Mouse (Mus musculus) left cerebral cortex, adult 8-10 months (tissue): Measurements from ENCODE around the gene Zc3hc1. TPM values are rescaled to one million over a fixed set of nuclear protein-coding genes. Genes with fewer than 3 reads are reported as not detected.
"Not testable (repeated sequence)": the region's sequence is repeated elsewhere in the genome, so short reads cannot be mapped to it uniquely, and the experiment has no call there.

Experiments
- DNase-seq, 2 experiments: peaks; one replicate each; pipeline ENCODE4 v3.0.0; 2022; ENCODE audit warnings: low spot score in 2 of 2
- total RNA-seq, 4 experiments: library from RNA; stranded (reverse); gene quantifications; 2 replicates each; pipeline ENCODE4 v1.2.4; 2022

The Zc3hc1 gene
- total RNA-seq, result 10 to 100 TPM; 25.5 to 30.3 (median 26.7) TPM

DNA sequence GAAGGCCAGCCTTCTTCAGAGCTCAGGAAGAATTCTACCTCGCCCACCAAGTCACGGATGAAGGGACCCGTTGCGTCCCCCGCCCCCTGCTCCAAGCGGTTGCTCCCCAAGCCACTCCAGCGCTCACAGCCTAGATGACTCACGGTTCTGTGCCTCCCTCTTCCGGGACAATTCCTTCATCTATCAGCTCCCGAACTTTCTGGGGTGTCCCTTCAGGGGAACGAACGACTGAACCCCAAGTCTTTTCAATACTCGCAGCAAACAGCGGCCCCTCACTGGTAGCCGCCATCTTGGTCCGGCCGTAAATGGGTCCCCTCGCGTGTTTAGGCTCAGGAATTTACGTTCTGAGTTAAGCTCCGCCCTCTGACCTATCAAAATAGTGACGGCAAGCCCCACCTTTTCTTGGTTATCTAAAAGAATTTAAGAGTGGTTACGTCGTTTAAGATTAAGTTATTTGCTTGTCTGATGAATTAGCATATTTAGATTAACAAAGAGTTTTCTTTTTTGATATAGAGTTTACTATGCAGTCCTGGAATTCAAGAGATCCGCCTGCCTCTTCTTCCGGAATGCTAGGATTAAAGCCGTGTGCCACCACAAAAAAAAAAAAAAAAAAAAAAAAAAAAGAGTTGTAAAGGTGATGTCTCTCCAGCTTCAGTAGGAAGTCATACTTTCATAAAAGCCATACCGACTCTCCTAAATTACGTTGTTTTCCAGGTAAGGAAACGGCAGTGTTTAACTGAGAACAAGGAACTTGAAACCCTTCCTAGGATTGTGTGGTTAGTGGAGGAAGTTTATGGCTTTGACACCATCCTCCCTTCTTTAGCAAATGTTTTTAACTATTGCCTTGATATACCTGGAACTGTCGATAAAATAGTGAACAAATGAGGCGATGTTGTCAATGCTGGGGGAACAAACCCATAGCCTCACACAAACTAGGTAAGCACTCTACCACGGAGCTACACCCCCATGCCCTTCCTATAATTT lies at the start of gene Zc3hc1:
Zc3hc1 (minus strand) TSS at position 315 of the 984 bp plus-strand sequence.
- peak; percentile 67 to 68 for DNase-seq

DNA sequence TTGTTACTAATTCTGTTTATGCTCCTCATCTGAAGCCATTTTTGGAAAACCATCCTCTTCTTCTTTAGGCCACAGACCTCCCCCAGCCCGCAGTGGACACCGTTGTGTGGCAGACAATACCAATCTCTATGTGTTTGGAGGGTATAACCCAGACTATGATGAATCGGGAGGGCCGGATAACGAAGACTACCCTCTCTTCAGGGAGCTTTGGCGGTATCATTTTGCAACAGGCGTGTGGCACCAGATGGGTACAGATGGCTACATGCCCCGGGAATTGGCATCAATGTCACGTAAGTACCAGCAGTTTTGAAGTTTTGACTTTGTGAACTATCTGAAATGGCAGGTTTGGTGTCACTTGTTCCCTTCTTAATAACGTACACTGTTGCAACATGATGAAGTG lies 48.7 kb upstream of the Zc3hc1 start:
- DNase-seq, result no peak

DNA sequence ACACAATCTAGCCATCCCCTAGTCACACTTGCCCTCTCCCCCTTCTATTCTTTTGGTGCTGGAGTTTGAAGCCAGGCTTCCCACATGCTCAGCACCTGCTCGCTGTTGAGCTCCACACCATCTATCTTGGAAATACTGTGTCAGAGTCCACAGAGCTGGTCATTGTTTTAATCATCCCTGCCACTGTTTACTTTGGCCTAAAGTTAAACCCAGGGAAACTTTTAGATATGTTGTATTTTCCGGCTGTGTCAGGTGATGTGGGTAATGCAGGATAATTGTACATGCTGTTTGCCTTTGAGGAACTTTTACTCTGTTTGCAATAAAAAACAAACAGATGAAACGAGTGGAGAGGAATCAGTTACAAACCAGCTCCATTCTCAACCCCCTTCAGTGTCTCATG lies 46.2 kb upstream of the Zc3hc1 start:
- no peak for DNase-seq

DNA sequence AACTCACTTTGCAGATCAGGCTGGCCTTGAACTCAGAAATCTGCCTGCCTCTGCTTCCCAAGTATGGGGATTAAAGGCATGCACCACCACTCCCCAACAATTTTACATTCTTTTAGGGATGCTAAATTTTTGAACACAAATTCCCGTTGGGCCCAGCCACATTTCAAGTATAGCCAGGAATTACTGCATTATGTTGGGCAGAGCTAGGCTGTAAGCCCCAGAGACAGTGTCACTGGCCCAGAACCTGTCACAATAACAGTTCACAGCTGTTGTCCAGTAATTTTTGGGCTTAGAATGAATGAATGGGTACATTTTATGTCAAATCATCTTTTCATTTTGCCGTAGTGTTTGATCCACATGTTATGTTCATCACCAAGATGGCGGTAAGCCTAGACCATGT lies 45.6 kb upstream of the Zc3hc1 start:
- no peak for DNase-seq

DNA sequence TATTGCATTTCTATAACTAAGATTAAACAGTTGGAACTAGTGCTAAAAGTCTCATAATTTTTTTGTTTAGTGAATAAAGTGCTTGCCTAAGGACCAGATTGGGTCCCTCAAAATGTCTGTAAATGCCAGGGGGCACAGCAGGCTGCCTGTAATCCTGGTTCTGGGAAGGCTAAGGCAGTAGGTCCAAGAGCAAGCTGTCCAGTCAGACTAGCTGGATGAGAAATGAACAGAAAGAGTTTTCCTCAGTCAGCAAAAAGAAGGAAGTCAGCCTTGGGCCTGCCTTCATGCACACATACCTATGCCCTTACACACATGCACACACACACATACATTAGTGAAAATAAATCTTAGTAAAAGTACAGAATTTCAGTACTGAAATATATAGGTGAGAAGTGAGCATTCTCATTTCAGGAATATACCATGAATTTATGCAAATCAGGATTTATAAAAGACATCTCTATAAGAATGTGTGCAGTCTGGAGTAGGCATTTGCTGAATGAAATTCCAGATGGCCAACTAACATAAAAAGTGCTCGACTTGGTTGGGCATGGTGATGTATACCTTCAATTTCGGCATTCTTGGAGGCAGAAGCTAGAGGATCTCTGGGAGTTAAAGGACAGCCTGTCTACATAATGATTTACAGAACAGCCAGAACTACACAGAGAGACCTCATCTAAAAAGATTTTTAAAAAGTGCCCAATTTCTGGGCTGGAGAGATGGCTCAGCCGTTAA lies 41.8 kb upstream of the Zc3hc1 start:
- no peak for DNase-seq

DNA sequence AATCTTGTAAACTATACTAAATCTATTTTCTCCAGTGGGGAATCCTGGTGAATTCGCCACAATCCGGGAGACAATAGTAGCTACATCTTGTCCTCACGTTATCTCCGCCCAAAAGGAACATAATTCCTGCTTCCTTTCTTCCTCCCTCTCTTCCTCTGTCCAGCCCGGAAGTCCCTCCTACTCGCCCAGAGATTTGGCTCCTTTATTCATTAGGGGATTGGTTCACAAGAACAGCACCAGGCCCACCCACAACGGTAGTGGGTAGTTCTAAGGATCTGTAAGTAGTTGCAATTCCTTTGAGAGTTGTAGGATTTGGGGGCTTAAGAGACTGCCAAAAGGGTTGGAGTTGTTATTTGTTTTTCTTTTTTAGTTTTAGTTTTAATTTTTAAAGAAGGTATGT lies 26.0 kb upstream of the Zc3hc1 start:
- DNase-seq, result no peak

DNA sequence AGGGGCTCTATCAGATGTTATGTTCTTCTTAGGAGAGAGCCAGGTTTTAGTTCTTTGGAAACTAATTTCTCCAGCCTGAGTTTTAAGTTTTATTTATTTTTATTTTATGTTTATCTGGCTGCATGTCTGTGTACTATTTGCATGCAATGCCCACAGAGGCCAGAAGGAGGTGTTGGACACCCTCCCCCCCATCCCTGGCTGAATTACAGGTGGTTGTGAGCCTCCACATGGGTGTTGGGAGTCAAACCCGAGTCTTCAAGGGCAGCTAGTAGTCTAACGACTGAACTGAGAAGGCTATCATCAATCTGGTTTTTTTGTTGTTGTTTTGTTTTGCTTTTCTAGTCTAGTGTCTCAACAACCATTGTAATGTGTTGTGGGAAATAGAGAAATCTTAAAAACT lies 25.3 kb upstream of the Zc3hc1 start:
- DNase-seq, result no peak

DNA sequence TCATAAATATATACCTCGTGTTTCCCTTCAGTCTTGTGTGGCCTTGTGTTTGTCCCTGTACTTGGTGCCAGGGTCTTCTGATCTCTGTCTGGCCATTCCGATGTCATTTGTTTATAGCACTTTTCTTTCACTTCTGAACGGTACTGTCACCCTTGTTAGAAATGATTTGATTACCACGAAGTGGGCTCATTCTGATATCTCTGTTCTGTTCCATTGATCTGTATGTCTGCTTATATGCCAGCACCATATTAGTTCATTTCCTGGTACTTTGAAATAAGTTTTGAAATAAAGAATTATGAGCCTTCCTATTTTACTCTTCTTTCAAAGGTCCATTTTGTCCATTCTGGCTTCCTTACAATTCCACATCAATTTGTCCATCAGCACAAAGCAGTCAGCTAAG lies 20.5 kb upstream of the Zc3hc1 start:
- DNase-seq, result no peak

DNA sequence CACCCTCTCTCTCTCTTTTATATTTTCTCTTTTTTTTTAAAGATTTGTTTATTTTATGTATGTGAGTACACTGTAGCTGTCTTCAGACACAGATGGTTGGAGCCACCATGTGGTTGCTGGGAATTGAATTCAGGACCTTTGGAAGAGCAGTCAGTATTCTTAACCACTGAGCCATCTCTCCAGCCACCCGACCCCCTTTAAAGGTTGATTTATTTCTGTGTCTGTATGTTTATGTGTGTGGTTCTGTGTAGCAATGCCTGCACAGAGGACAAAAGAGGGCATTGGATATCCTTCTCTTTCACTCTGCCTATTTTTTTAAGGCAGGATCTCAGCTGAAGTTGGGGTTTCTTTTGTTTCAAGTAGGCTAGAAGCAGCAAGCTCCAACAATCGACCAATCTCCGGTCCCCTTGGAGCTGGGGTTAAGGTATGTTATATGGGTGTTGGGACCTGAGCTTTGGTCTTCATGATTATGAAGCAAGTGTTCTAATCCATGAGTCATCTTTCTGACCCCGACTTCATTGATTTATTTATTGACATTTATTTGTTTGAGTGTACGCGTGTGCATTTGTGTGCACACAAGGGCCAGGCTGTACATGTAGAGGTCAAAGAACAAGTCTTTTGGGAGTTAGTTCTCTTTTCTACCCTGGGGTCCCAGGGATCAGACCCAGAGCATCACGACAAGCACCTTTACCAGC lies 18.7 kb upstream of the Zc3hc1 start:
- DNase-seq, result no peak

DNA sequence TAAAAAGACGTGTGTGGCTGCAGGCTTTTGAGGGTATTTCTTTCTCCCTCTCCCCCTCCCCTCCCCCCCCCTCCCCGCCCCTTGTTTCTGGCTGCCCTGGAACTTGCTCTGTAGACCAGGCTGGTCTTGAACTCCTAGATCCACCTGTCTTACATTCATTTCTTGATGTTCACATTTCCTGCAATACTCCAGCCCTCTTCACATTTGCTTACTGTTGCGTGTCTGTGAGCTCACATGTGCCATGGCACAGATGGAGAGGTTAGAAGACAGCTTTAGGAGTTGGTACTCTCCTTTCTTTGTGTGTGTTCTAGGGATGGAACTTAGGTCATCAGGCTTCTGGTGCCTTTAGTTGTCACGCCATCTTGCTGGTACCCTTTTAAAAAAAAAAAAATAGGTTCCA lies 17.4 kb upstream of the Zc3hc1 start:
- DNase-seq, result no peak

DNA sequence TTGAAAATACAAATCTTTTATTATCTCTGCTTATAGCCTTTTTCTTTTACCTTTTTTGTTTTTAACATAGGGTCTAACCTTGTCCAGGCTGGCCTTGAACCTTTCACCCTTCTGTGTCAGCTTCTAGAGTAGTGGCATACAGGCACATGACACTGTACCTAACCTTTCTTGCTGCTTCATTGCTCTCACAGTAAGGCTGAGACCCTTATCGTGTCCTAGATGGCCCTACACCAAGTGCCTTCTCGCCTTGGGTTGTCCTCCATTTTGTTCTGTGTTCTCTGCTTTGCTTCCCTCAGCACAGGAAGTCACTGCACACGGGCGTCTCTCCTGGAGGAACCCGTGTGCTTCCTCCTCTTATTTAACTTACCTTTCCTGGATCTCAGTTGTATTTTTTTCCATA lies 13.8 kb upstream of the Zc3hc1 start:
- DNase-seq, result no peak

DNA sequence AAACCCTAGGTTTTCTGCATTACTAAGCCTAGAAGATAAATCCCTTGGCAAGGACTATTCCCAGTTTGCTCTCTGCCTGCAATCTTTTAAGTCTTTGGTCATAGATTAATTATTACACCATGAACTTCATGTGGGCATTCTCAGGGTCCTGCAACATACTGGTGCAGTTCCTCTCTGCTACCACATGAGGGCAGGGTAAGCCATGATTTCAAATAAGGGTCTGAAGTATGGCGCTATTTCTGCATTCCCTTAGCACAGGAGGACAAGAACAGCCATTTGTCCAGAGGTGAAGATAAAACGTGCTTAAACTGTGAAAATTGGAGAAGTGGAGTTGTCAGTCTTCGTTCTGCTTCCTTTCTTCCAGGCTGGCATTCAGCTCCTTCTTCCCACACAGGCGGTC lies 12.6 kb upstream of the Zc3hc1 start:
- DNase-seq, result peak; percentile 33 to 61

DNA sequence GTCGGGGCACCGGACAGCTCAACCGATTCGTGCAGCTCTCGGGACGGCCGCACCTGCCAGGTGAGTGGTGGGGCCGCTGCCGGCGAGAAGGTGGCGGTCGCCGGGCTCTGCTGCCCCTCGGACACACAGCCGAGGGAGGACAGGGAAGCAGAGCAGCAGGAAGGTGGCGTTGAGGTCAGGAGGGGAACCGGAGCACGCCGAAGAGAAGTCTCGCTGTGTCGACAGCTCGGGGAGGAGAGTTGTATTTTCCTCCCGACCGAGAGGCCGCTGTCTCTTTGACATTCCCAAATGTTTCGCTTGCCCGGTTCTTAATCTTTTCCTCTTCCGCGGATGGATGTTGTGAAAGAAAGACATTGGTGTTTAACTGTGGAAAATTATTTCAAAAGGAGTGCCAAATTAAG lies 11.3 kb upstream of the Zc3hc1 start:
- DNase-seq, result no peak

DNA sequence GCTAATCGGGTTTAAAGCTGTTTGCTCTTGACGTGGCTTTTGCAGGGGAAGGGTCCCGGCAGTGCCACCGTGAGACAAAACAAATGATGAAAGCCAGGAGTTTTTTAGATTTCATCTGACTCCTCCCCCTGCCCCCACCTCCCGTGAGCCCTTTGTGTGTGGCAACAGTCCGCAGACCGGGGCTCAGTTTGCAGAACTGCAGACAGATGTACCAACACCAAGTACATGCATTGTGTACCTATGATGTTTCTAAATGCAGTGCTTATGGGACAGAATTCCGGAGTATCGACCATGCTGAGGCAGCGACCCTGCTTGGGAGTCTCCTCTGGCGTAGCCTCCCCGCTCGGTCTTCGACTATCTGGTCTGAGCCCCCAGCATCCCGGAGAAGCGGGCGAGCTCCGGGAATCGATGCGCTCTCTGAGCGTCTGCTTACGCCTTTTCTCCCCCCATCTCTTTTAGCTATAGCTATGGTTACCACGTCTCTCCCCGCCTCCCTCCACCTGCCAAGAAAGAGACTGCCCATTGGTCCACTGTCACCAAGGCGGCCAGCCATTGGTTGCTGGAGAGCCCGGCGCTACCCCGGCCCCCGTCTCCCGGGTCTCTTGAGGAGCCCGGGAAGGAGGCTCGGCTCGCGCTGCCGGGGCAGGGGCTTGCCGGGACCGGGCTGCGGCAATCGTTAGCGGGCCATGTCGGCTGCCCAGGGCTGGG lies 10.6 kb upstream of the Zc3hc1 start, which contains the start of gene Klhdc10:
Klhdc10 (plus strand) TSS at position 561 of the 708 bp plus-strand sequence.
- DNase-seq, result peak; percentile 99 to 100

DNA sequence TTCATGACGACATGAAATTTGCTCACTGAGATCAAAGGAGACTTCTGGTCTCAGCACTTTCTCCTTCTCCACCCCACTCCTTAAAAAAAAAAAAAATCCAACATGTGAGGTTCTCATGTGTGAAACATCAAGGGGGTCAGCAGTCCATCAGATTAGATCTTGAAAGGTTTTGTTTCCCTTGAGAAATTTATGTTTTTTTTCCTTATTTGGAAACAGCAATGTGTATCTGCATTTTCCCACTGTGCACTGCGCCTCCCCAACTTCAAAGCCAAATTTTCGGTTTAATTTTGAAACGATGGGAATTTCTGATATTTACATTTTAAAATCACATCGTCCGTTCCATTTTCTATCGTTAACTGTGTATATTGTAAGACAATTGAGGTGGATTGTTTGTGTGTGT lies 9.9 kb upstream of the Zc3hc1 start:
- DNase-seq, result no peak

DNA sequence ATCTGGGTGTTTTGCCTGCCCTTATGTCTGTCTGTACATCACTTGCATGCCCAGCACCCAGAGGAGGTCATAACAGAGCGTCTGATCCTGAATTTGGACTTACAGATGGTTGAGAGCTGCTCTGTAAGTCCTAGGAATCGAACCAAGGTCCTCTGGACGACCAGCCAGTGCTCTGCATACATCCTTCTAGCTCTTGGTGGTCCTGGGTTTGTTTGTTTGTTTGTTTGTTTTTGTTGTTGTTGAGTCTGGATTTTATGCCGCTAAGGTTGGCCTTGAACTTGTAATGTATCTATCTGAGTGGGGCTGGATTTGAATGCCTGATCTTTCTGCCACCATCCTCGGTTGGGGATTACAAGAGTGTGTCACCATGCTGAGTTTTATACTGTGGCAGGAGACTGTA lies 9.3 kb upstream of the Zc3hc1 start:
- no peak for DNase-seq

DNA sequence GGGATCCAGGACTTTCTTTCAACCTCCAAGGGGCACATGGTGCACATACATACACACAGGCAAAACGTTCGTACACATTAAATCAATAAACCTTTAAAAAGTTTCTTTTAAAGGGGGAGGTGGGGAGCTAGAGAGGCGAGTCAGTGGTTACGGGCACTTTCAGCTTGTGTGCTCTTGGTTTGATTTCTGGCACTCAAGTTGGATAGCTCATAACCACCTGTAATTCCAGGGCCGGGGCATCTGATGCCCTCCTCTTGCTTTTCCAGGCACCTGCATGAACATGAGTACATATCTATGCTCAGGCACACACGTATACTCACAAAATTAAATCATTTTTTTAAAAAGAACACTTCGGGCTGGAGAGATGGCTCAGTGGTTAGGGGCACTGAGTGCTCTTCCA lies 1.2 kb upstream of the Zc3hc1 start:
- DNase-seq, result no peak

DNA sequence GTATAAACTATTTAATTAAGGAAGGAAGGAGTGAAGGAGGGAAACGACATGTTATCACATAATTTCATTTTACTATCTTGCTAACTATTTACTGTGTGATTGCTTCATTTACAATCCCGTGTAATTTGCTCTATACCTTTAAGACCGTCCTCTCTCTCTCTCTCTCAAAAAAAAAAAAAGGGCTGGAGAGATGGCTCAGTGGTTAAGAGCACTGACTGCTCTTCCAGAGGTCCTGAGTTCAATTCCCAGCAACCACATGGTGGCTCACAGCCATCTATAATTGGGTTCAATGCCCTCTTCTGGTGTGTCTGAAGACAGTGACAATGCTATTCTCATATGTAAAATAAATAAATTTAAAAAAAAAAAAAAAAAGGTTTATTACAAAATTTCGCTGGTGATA lies 557 bp downstream of the Zc3hc1 start:
- not testable (repeated sequence) for DNase-seq

DNA sequence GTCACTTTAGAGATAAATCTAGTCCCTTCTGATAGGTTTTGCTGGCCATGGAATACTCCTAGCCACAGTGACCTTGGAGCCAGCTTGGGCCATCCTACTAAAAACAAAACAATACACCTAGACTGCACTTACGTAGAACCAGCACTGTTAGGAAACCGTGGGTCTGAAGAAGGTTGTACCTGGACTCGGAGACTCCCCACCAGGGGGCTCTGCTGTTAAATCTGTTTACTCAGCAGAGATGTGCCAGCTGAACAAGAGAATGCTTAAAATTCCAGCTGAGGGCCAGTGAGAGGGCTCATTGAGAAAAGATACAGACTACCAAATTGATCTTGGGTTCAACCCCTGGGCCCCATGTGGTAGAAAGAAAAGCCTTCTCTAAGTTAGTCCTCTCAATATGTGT lies 9.7 kb downstream of the Zc3hc1 start:
- DNase-seq, result no peak

DNA sequence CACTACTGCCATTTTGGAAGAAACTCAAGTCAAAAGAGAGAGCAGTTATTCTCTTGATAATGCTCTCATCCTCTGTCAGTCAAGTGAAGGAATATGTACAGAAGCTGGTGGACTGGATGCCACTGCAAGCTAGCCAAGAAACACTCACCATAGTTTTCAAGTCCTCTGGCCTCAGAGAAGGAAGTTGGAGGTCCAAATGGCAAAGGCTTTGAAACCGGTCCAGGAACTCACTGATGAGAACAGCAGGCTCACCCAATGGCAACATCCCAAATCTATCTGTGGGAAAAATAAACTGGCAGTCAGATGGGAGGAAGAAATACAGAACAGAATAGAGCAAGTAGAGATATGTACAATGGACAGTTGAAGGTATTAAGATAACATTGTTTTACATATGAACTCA lies 15.0 kb downstream of the Zc3hc1 start:
- no peak for DNase-seq
